Mouse (Mus musculus) neural tube, embryonic 11.5 days (tissue): Measurements from ENCODE around the gene Slc6a1. TPM values are rescaled to one million over a fixed set of nuclear protein-coding genes. Genes with fewer than 3 reads are reported as not detected.

Experiments used
- ATAC-seq: fragments of 200-750 bp; cut with Nextera tagmentation; 2 replicates; pipeline ENCODE4 v1.8.0; 2017; ENCODE audit warnings: moderate number of reproducible peaks, mild to moderate bottlenecking, moderate TSS enrichment, moderate library complexity; ENCODE audit not compliant: insufficient read depth, low FRiP score, low TSS enrichment
- DNase-seq: peaks from one replicate; pipeline ENCODE4 v3.0.0-alpha.2; 2015; ENCODE audit warnings: low spot score
- H3K27ac ChIP-seq: fragments of 300-500 bp; sonication (generic); 2 replicates; pipeline ENCODE4 v1.5.1; 2014; ENCODE audit warnings: low read depth, mild to moderate bottlenecking, low read length
- H3K27me3 ChIP-seq: fragments of 300-500 bp; sonication (generic); 2 replicates; pipeline ENCODE4 v1.6.1; 2014; ENCODE audit warnings: mild to moderate bottlenecking, low read length, mixed read lengths; ENCODE audit not compliant: control insufficient read depth, insufficient read depth
- H3K36me3 ChIP-seq: fragments of 300-500 bp; sonication (generic); 2 replicates; pipeline ENCODE4 v1.6.1; 2014; ENCODE audit warnings: mild to moderate bottlenecking, low read length, moderate library complexity, mixed read lengths; ENCODE audit not compliant: control insufficient read depth, insufficient read depth
- H3K4me1 ChIP-seq: fragments of 300-500 bp; sonication (generic); 2 replicates; pipeline ENCODE4 v1.6.1; 2014; ENCODE audit warnings: low read length, mixed read lengths; ENCODE audit not compliant: control insufficient read depth, insufficient read depth
- H3K4me2 ChIP-seq: fragments of 300-500 bp; sonication (generic); 2 replicates; pipeline ENCODE4 v1.6.1; 2014; ENCODE audit warnings: low read depth, mild to moderate bottlenecking, moderate library complexity
- H3K4me3 ChIP-seq: fragments of 300-500 bp; sonication (generic); 2 replicates; pipeline ENCODE4 v1.5.1; 2014; ENCODE audit warnings: low read depth, low read length
- H3K9ac ChIP-seq: fragments of 300-500 bp; sonication (generic); 2 replicates; pipeline ENCODE4 v1.6.1; 2014; ENCODE audit warnings: mild to moderate bottlenecking, low read length
- H3K9me3 ChIP-seq: fragments of 300-500 bp; sonication (generic); 2 replicates; pipeline ENCODE4 v1.6.1; 2016; ENCODE audit warnings: low read length; ENCODE audit not compliant: control insufficient read depth
- WGBS: fragments of 180-500 bp; shearing (Covaris S2); extraction: QIAGEN DNeasy Blood & Tissue Kit; methylation state at CpG from one replicate; pipeline ENCODE4 v1.1.7; 2014; 5-methylcytosine and 5-hydroxymethylcytosine counted together
- polyA plus RNA-seq: library from polyadenylated mRNA; unstranded; fragments of >200 nt; fragmentation: Nextera tagmentation; extraction: Ambion mirVana; gene quantifications from 2 replicates; pipeline ENCODE4 v1.2.1, GENCODE M21; 2014

Slc6a1 gene
- polyA plus RNA-seq, 1 experiment from 2014 or later: 11.5 TPM

GRCm38 (mm10) chr6:114283278-114283770 lies 889 bp downstream of the Slc6a1 start:
- DNase-seq: no peak
- H3K4me1 ChIP-seq: 0 out of 2 replicates have a peak, but pooled peaks cover 2% of the 10 kb centered on the region
- H3K9ac ChIP-seq: peak overlapping the region; percentile 51
- peaks cover 41% of the 10 kb centered on the region for H3K27me3 ChIP-seq
- H3K9me3 ChIP-seq: no peaks in the 10 kb centered on the region
- 13% methylated on average over 8 of the region's 8 CpGs for WGBS
- no peak for ATAC-seq
- no peak overlapping the region for H3K27ac ChIP-seq
- peak overlapping the region; percentile 59 for H3K4me2 ChIP-seq
- H3K4me3 ChIP-seq: peak overlapping the region; percentile 38
- H3K36me3 ChIP-seq: no peaks in the 10 kb centered on the region

- no peak for ATAC-seq
- Histone ChIP-seq H3K9ac (peak overlapping the region; percentile 51), H3K27me3 (peaks cover 41% of the 10 kb centered on the region), H3K4me3 (peak overlapping the region; percentile 38), H3K4me2 (peak overlapping the region; percentile 59), H3K4me1 (0 out of 2 replicates have a peak, but pooled peaks cover 2% of the 10 kb centered on the region), H3K9me3 (no peaks in the 10 kb centered on the region), H3K36me3 (no peaks in the 10 kb centered on the region), H3K27ac (no peak overlapping the region)
- DNase-seq: no peak
- WGBS: 40% methylated on average over 10 of the region's 10 CpGs
Measured at GRCm38 (mm10) chr6:114283927-114284703, 1.7 kb downstream of the Slc6a1 start.

- Histone ChIP-seq H3K27me3 (peaks cover 41% of the 10 kb centered on the region), H3K4me1 (peaks cover 9% of the 10 kb centered on the region), H3K36me3 (no peaks in the 10 kb centered on the region), H3K9me3 (no peaks in the 10 kb centered on the region), H3K27ac (no peak overlapping the region), H3K4me3 (no peak overlapping the region), H3K4me2 (no peak overlapping the region), H3K9ac (no peak overlapping the region)
- 24% methylated on average over 4 of the region's 4 CpGs for WGBS
- no peak for DNase-seq
- no peak for ATAC-seq
Measured at GRCm38 (mm10) chr6:114285424-114285823, 3.0 kb downstream of the Slc6a1 start.

GRCm38 (mm10) chr6:114289106-114289505 lies 6.7 kb downstream of the Slc6a1 start:
- ATAC-seq (no peak), DNase-seq (peak; percentile 53)
- Histone ChIP-seq H3K27me3 (peaks cover 12% of the 10 kb centered on the region), H3K9ac (no peak overlapping the region; the same call in 1 of the 2 replicates), H3K27ac (no peak overlapping the region), H3K4me1 (peaks cover 19% of the 10 kb centered on the region), H3K9me3 (no peaks in the 10 kb centered on the region), H3K36me3 (no peaks in the 10 kb centered on the region), H3K4me2 (no peak overlapping the region), H3K4me3 (no peak overlapping the region)
- WGBS: 27% methylated on average over 7 of the region's 7 CpGs

- peaks cover 7% of the 10 kb centered on the region for H3K27me3 ChIP-seq
- H3K27ac ChIP-seq: peak overlapping the region; percentile 58
- H3K4me2 ChIP-seq: no peak overlapping the region
- no peaks in the 10 kb centered on the region for H3K36me3 ChIP-seq
- WGBS: 31% methylated on average over 8 of the region's 8 CpGs
- no peak overlapping the region for H3K4me3 ChIP-seq
- H3K9ac ChIP-seq: 0 out of 2 replicates have a peak overlapping the region, but pooled peaks have one; percentile 15
- ATAC-seq (peak; percentile 82), DNase-seq (peak; percentile 89)
- no peaks in the 10 kb centered on the region for H3K9me3 ChIP-seq
- peaks cover 19% of the 10 kb centered on the region for H3K4me1 ChIP-seq
Measured at GRCm38 (mm10) chr6:114290184-114290583, 7.7 kb downstream of the Slc6a1 start.

GRCm38 (mm10) chr6:114290929-114291328 lies 8.5 kb downstream of the Slc6a1 start:
- no peak overlapping the region for H3K4me2 ChIP-seq
- 0 out of 2 replicates have a peak, but pooled peaks cover 5% of the 10 kb centered on the region for H3K27me3 ChIP-seq
- DNase-seq (peak; percentile 33), ATAC-seq (0 out of 2 replicates have a peak, but pooled peaks have one; percentile 18)
- no peaks in the 10 kb centered on the region for H3K36me3 ChIP-seq
- no peaks in the 10 kb centered on the region for H3K9me3 ChIP-seq
- no peak overlapping the region; the same call in 1 of the 2 replicates for H3K9ac ChIP-seq
- 65% methylated on average over 4 of the region's 4 CpGs for WGBS
- no peak overlapping the region for H3K4me3 ChIP-seq
- peak overlapping the region; percentile 58; the same call in 1 of the 2 replicates for H3K27ac ChIP-seq
- peaks cover 19% of the 10 kb centered on the region for H3K4me1 ChIP-seq

DNA sequence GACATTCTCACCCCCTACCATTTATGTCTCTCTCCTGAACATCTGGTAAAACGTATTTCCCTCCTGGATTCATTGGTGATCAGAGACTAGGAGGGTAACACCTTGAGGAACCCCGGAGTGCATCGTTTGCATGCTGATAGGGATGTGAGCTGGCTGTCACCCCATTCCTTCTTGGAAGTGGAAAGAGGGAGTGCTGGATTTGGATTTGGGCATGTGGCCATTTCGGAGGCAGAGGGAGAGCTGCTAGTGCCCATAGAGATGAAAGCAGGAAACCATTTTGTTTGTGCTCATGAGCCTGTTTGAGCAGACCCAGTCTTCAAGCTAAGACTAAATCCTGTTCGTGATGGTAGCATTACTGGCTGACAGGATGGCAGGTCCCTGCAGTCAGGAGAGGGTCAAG lies 9.0 kb downstream of the Slc6a1 start:
- ATAC-seq (no peak), DNase-seq (no peak)
- Histone ChIP-seq H3K9me3 (no peaks in the 10 kb centered on the region), H3K36me3 (no peaks in the 10 kb centered on the region), H3K27me3 (0 out of 2 replicates have a peak, but pooled peaks cover 5% of the 10 kb centered on the region), H3K27ac (no peak overlapping the region), H3K4me1 (peaks cover 19% of the 10 kb centered on the region), H3K9ac (no peak overlapping the region), H3K4me2 (no peak overlapping the region), H3K4me3 (no peak overlapping the region)
- 53% methylated on average over 5 of the region's 5 CpGs for WGBS

- no peak overlapping the region for H3K4me2 ChIP-seq
- DNase-seq (no peak), ATAC-seq (no peak)
- no peaks in the 10 kb centered on the region for H3K27me3 ChIP-seq
- peaks cover 28% of the 10 kb centered on the region for H3K4me1 ChIP-seq
- no peak overlapping the region for H3K27ac ChIP-seq
- no peaks in the 10 kb centered on the region for H3K9me3 ChIP-seq
- H3K4me3 ChIP-seq: no peak overlapping the region
- 54% methylated on average over 8 of the region's 8 CpGs for WGBS
- no peaks in the 10 kb centered on the region for H3K36me3 ChIP-seq
- no peak overlapping the region for H3K9ac ChIP-seq
Measured at GRCm38 (mm10) chr6:114293511-114293910, 11.1 kb downstream of the Slc6a1 start.

DNA sequence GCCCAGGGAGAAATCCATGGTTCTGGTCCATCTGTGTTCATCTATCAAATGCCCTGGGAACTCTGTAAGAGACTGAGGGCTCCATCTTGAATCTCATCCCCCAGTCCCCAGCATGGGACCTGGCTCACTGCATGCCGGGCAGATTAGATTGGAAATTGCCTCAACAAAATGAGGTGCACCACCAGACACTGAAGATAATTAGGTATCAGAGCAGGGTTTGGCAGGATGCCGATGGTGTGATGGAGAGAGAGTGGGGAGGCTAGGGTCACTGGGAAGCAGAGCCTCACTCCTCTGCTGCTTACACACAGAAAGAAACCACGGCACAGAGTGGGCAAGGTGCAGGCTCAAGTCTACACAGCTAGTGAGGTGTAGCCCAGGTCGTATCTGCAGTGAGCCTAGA lies 12.7 kb downstream of the Slc6a1 start:
- Histone ChIP-seq H3K9me3 (no peaks in the 10 kb centered on the region), H3K36me3 (no peaks in the 10 kb centered on the region), H3K4me1 (peaks cover 22% of the 10 kb centered on the region), H3K4me2 (no peak overlapping the region), H3K9ac (no peak overlapping the region), H3K27ac (no peak overlapping the region), H3K27me3 (no peaks in the 10 kb centered on the region), H3K4me3 (no peak overlapping the region)
- ATAC-seq (no peak), DNase-seq (no peak)
- WGBS: 86% methylated on average over 4 of the region's 4 CpGs
